Mouse (Mus musculus) intestine, embryonic 14.5 days (tissue): ENCODE measurements around the gene Tbx2. TPM values are rescaled to one million over a fixed set of nuclear protein-coding genes. Genes with fewer than 3 reads are reported as not detected.
A peak's percentile ranks its signal among the peaks of the same experiment; 100 is the strongest.

Experiments
- ATAC-seq: fragments of 200-750 bp; cut with Nextera tagmentation; replicated peaks from 2 replicates; pipeline ENCODE4 v1.8.0; 2017; ENCODE audit warnings: low read depth, moderate number of reproducible peaks, moderate TSS enrichment, moderate library complexity; ENCODE audit not compliant: low FRiP score, low TSS enrichment
- DNase-seq: peaks from one replicate; pipeline ENCODE4 v3.0.0-alpha.2; 2018; ENCODE audit warnings: low spot score
- H3K27ac ChIP-seq: fragments of 300-500 bp; sonication (generic); 2 replicates; pipeline ENCODE4 v1.5.1; 2014; ENCODE audit warnings: low read depth, mild to moderate bottlenecking, control low read depth
- H3K27me3 ChIP-seq: fragments of 300-500 bp; sonication (generic); replicated peaks from 2 replicates; pipeline ENCODE4 v1.6.1; 2014; ENCODE audit warnings: low read length, control low read depth; ENCODE audit not compliant: control insufficient read depth, insufficient read depth
- H3K36me3 ChIP-seq: fragments of 300-500 bp; sonication (generic); 2 replicates; pipeline ENCODE4 v1.6.1; 2014; ENCODE audit warnings: low read length, control low read depth; ENCODE audit not compliant: control insufficient read depth, insufficient read depth
- H3K4me1 ChIP-seq: fragments of 300-500 bp; sonication (generic); replicated peaks from 2 replicates; pipeline ENCODE4 v1.6.1; 2014; ENCODE audit warnings: low read length, control low read depth, mixed read lengths; ENCODE audit not compliant: control insufficient read depth, insufficient read depth
- H3K4me2 ChIP-seq: fragments of 300-500 bp; sonication (generic); 2 replicates; pipeline ENCODE4 v1.6.1; 2014; ENCODE audit warnings: low read length
- H3K4me3 ChIP-seq: fragments of 300-500 bp; sonication (generic); 2 replicates; pipeline ENCODE4 v1.5.1; 2014; ENCODE audit warnings: low read depth, low read length, control low read depth, mixed read lengths
- H3K9ac ChIP-seq: fragments of 300-500 bp; sonication (generic); 2 replicates; pipeline ENCODE4 v1.6.1; 2014; ENCODE audit warnings: mild to moderate bottlenecking, low read length
- H3K9me3 ChIP-seq: fragments of 300-500 bp; sonication (generic); 2 replicates; pipeline ENCODE4 v1.6.1; 2016; ENCODE audit warnings: low read length, control low read depth; ENCODE audit not compliant: control insufficient read depth
- WGBS: fragments of 180-500 bp; shearing (Covaris S2); extraction: QIAGEN DNeasy Blood & Tissue Kit; methylation state at CpG from one replicate; pipeline ENCODE4 v1.1.7; 2014; 5-methylcytosine and 5-hydroxymethylcytosine counted together
- polyA plus RNA-seq: library from polyadenylated mRNA; unstranded; fragments of >200 nt; fragmentation: Nextera tagmentation; extraction: Ambion mirVana; gene quantifications from 2 replicates; pipeline ENCODE4 v1.2.1, GENCODE M21; 2014

The Tbx2 gene
- polyA plus RNA-seq, 1 experiment from 2014 or later: 7.7 TPM

DNA sequence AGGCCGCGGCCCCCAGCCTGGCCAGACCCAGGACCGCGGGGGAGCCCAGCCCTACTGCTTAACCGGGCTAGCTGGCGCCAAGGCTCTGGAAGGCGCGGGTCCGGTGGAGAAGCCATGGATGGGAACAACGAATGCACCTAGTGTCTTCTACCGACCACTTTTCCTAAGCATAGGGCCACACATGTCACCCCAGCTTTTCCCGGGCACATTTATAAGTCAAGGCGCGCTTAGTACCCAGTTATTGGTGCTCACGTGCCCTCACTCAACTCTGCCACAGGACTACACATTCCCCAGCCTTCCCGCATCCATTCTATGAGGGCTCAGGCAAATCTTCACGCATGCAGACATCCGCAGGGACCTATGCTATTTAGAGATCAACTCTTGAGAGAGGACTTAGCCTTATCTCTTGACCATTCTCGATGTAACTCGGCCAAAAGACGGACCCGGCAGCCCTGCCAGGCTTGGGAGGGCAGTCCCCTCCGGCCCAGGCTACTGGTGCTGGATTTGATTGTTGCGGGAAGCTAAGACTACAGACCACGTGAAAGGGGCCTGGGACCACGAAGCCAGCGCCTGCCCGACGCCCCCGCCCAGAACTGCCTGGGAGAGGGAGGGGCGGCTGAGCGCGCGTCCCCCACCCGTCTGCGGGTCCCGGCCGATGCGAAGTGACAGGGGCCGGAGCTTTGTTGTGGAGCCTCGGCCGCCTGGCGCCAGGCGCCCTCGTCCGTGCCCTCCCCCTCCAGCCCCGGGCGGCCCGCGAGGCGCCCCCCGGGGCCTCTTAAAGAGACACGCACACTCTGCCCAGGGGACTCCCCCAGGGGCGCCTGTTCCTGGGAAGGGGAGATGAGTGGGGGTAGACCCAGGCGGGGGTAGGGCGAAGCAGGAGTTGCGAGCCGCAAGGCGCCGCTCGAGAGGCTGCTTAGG lies 2.6 kb upstream of the Tbx2 start:
- H3K4me3 ChIP-seq: peak overlapping the region; percentile 29
- peak overlapping the region; percentile 47 for H3K9ac ChIP-seq
- H3K27ac ChIP-seq: peak overlapping the region; percentile 88
- DNase-seq: peak; percentile 83
- H3K4me1 ChIP-seq: peaks cover 38% of the 10 kb centered on the region
- 6% methylated on average over 54 of the region's 61 CpGs for WGBS
- ATAC-seq: no peak
- no peaks in the 10 kb centered on the region for H3K9me3 ChIP-seq
- peaks cover 76% of the 10 kb centered on the region for H3K27me3 ChIP-seq
- peak overlapping the region; percentile 84 for H3K4me2 ChIP-seq
- H3K36me3 ChIP-seq: no peaks in the 10 kb centered on the region

GRCm38 (mm10) chr11:85830901-85831341 lies 1.4 kb upstream of the Tbx2 start:
- peak; percentile 82 for DNase-seq
- peak overlapping the region; percentile 84 for H3K4me2 ChIP-seq
- H3K4me3 ChIP-seq: peak overlapping the region; percentile 63; the same call in 1 of the 2 replicates
- 10% methylated on average over 17 of the region's 17 CpGs for WGBS
- H3K27me3 ChIP-seq: peaks cover 85% of the 10 kb centered on the region
- peaks cover 35% of the 10 kb centered on the region for H3K4me1 ChIP-seq
- ATAC-seq: no peak
- H3K36me3 ChIP-seq: no peaks in the 10 kb centered on the region
- 0 out of 2 replicates have a peak overlapping the region, but pooled peaks have one; percentile 20 for H3K9ac ChIP-seq
- H3K27ac ChIP-seq: peak overlapping the region; percentile 88
- no peaks in the 10 kb centered on the region for H3K9me3 ChIP-seq

DNA sequence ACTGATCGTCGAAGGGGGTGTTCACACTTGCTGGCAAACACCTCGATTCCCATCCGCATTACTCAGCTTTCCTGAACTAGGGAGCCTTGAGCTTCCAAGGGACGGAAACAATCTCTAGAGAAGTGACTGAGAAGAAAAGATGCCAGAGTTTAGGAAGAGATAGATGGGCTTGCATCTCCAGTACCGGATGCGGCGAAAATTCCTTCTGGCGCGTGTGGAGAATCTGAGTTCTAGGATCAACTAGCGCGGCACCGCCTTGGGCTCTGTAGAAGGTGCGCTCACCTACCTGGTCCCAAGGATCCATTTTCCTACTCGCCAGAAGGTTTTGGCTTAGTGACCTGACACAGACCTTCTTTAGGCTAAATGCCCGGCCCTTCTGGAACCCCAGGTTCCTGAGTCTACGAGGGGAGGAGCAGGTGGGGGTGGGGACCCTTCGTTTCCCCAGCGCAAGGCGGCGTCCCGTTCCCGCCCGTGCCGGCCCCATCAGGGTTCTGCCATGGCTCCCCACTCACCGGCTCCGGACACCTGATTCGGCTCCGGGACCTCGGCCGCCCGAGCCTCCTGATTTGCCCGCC lies 608 bp upstream of the Tbx2 start:
- H3K9me3 ChIP-seq: no peaks in the 10 kb centered on the region
- under 1% methylated on average over 33 of the region's 33 CpGs for WGBS
- H3K4me3 ChIP-seq: peak overlapping the region; percentile 63
- H3K27ac ChIP-seq: peak overlapping the region; percentile 88
- no peaks in the 10 kb centered on the region for H3K36me3 ChIP-seq
- DNase-seq (peak; percentile 84), ATAC-seq (peak; percentile 0; the same call in 1 of the 2 replicates)
- peaks cover 35% of the 10 kb centered on the region for H3K4me1 ChIP-seq
- H3K4me2 ChIP-seq: peak overlapping the region; percentile 84
- peaks cover 88% of the 10 kb centered on the region for H3K27me3 ChIP-seq
- H3K9ac ChIP-seq: peak overlapping the region; percentile 78

GRCm38 (mm10) chr11:85833081-85833521 lies 750 bp downstream of the Tbx2 start:
- 0% methylated on average over 46 of the region's 54 CpGs for WGBS
- ATAC-seq (no peak), DNase-seq (peak; percentile 84)
- Histone ChIP-seq H3K4me3 (peak overlapping the region; percentile 63), H3K4me1 (peaks cover 37% of the 10 kb centered on the region), H3K27ac (peak overlapping the region; percentile 88), H3K9ac (peak overlapping the region; percentile 78), H3K36me3 (no peaks in the 10 kb centered on the region), H3K9me3 (no peaks in the 10 kb centered on the region), H3K27me3 (peaks cover 90% of the 10 kb centered on the region), H3K4me2 (peak overlapping the region; percentile 84)

DNA sequence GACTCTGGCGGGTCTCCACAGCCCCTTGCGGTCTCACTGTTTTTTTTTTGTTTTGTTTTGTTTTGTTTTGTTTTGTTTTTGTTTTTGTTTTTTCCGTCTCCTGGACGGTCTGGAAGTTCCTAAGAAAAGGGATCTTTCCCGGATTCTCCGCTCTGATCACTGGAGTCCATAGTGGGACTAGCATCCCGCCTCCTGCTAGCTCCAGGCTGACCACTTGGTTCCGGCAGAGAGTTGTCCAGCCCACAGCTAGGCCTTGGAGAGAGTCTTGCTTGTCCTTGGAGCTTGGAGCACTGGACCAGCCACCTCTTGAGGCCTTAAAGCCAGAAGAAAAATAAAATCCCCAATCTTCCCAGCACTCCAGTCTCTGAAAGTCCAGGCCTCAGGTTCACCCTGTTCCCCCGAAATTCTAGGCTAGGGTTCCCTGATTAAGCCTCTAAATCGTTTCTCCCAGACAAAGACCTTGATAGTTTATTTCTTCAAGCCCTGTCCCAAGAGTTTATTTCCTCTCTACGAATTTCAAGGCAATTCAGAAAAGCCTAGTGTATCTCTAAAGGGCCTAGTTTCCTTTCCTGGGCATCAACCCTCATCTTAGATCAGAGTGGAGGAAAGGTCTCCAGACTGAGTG lies 1.5 kb downstream of the Tbx2 start:
- H3K4me2 ChIP-seq: peak overlapping the region; percentile 84
- no peaks in the 10 kb centered on the region for H3K9me3 ChIP-seq
- no peak for ATAC-seq
- 19% methylated on average over 11 of the region's 11 CpGs for WGBS
- H3K4me1 ChIP-seq: peaks cover 38% of the 10 kb centered on the region
- peaks cover 92% of the 10 kb centered on the region for H3K27me3 ChIP-seq
- peak overlapping the region; percentile 88 for H3K27ac ChIP-seq
- peak overlapping the region; percentile 78 for H3K9ac ChIP-seq
- H3K4me3 ChIP-seq: peak overlapping the region; percentile 63
- no peaks in the 10 kb centered on the region for H3K36me3 ChIP-seq
- peak; percentile 80 for DNase-seq

GRCm38 (mm10) chr11:85834386-85834931 lies 2.1 kb downstream of the Tbx2 start:
- DNase-seq: no peak
- peak overlapping the region; percentile 88 for H3K27ac ChIP-seq

GRCm38 (mm10) chr11:85835001-85835752 lies 2.8 kb downstream of the Tbx2 start:
- Histone ChIP-seq H3K27ac (peak overlapping the region; percentile 88; the same call in 1 of the 2 replicates), H3K4me2 (peak overlapping the region; percentile 84)
- WGBS: 28% methylated on average over 9 of the region's 9 CpGs

More at GRCm38 (mm10) chr11:85834386-85834931, 2.1 kb downstream of the Tbx2 start:
- WGBS: 21% methylated on average over 17 of the region's 17 CpGs
- H3K36me3 ChIP-seq: no peaks in the 10 kb centered on the region
- peak overlapping the region; percentile 63 for H3K4me3 ChIP-seq
- H3K9me3 ChIP-seq: no peaks in the 10 kb centered on the region
- peaks cover 93% of the 10 kb centered on the region for H3K27me3 ChIP-seq
- ATAC-seq: no peak
- H3K9ac ChIP-seq: peak overlapping the region; percentile 78
- H3K4me2 ChIP-seq: peak overlapping the region; percentile 84
- peaks cover 33% of the 10 kb centered on the region for H3K4me1 ChIP-seq

More at GRCm38 (mm10) chr11:85835001-85835752, 2.8 kb downstream of the Tbx2 start:
- Histone ChIP-seq H3K27me3 (peaks cover 93% of the 10 kb centered on the region), H3K4me3 (peak overlapping the region; percentile 63), H3K4me1 (peaks cover 27% of the 10 kb centered on the region), H3K9ac (peak overlapping the region; percentile 78), H3K9me3 (no peaks in the 10 kb centered on the region), H3K36me3 (no peaks in the 10 kb centered on the region)
- ATAC-seq (no peak), DNase-seq (no peak)
